Mouse (Mus musculus) lung, postnatal 0 days (tissue): Measurements from ENCODE around the gene Has3. TPM values are rescaled to one million over a fixed set of nuclear protein-coding genes. Genes with fewer than 3 reads are reported as not detected.

Experiments used
- ATAC-seq: fragments of 200-750 bp; cut with Nextera tagmentation; 2 replicates; pipeline ENCODE4 v1.8.0; 2017; ENCODE audit warnings: moderate library complexity
- DNase-seq: peaks from one replicate; pipeline ENCODE4 v3.0.0-alpha.2; 2016; ENCODE audit warnings: low spot score
- H3K27ac ChIP-seq: fragments of 300-500 bp; sonication (generic); 2 replicates; pipeline ENCODE4 v1.5.1; 2014; ENCODE audit warnings: antibody characterized with exemption, mild to moderate bottlenecking, low read length, mixed read lengths
- H3K27me3 ChIP-seq: fragments of 300-500 bp; sonication (generic); replicated peaks from 2 replicates; pipeline ENCODE4 v1.6.1; 2014; ENCODE audit warnings: low read length, mixed read lengths; ENCODE audit not compliant: insufficient read depth
- H3K36me3 ChIP-seq: fragments of 300-500 bp; sonication (generic); 2 replicates; pipeline ENCODE4 v1.6.1; 2014; ENCODE audit warnings: low read length, mixed read lengths; ENCODE audit not compliant: insufficient read depth
- H3K4me1 ChIP-seq: fragments of 300-500 bp; sonication (generic); 2 replicates; pipeline ENCODE4 v1.6.1; 2014; ENCODE audit warnings: antibody characterized with exemption, low read depth, low read length, mixed read lengths; ENCODE audit not compliant: insufficient read depth
- H3K4me2 ChIP-seq: fragments of 300-500 bp; sonication (generic); replicated peaks from 2 replicates; pipeline ENCODE4 v1.6.1; 2014; ENCODE audit warnings: low read depth, mild to moderate bottlenecking, low read length, moderate library complexity, mixed read lengths
- H3K4me3 ChIP-seq: fragments of 300-500 bp; sonication (generic); 2 replicates; pipeline ENCODE4 v1.5.1; 2014; ENCODE audit warnings: low read depth, low read length
- H3K9ac ChIP-seq: fragments of 300-500 bp; sonication (generic); replicated peaks from 2 replicates; pipeline ENCODE4 v1.6.1; 2014; ENCODE audit warnings: low read depth, mild to moderate bottlenecking
- H3K9me3 ChIP-seq: fragments of 300-500 bp; sonication (generic); 2 replicates; pipeline ENCODE4 v1.6.1; 2016; ENCODE audit warnings: low read length, mixed read lengths
- CTCF ChIP-seq: IDR thresholded peaks from 2 replicates; pipeline ENCODE4 v1.5.1; 2016; ENCODE audit warnings: antibody characterized with exemption, mild to moderate bottlenecking
- EP300 ChIP-seq: IDR thresholded peaks from 2 replicates; pipeline ENCODE4 v1.6.1; 2016; ENCODE audit warnings: antibody characterized with exemption, mild to moderate bottlenecking, control low read depth
- WGBS: fragments of 180-500 bp; shearing (Covaris S2); extraction: QIAGEN DNeasy Blood & Tissue Kit; methylation state at CpG from one replicate; pipeline ENCODE4 v1.1.7; 2014; 5-methylcytosine and 5-hydroxymethylcytosine counted together
- polyA plus RNA-seq: library from polyadenylated mRNA; unstranded; fragments of >200 nt; fragmentation: Nextera tagmentation; extraction: Ambion mirVana; gene quantifications from 2 replicates; pipeline ENCODE4 v1.2.1, GENCODE M21; 2015

Has3 gene
- polyA plus RNA-seq, 1 experiment from 2014 or later, result 0.32 TPM

GRCm38 (mm10) chr8:106908291-106908690 is 38.2 kb downstream of the Has3 start:
- no peaks in the 10 kb centered on the region for H3K9me3 ChIP-seq
- TF ChIP-seq EP300, result no peak
- TF ChIP-seq CTCF, result no peak
- peaks cover 51% of the 10 kb centered on the region for H3K36me3 ChIP-seq
- DNase-seq, result no peak
- no peak overlapping the region for H3K9ac ChIP-seq
- H3K4me3 ChIP-seq, result no peak overlapping the region
- no peak overlapping the region for H3K4me2 ChIP-seq
- H3K4me1 ChIP-seq, result no peaks in the 10 kb centered on the region
- no peak overlapping the region for H3K27ac ChIP-seq
- ATAC-seq, result no peak
- WGBS, result 58% methylated on average over 7 of the region's 7 CpGs
- no peaks in the 10 kb centered on the region for H3K27me3 ChIP-seq

DNA sequence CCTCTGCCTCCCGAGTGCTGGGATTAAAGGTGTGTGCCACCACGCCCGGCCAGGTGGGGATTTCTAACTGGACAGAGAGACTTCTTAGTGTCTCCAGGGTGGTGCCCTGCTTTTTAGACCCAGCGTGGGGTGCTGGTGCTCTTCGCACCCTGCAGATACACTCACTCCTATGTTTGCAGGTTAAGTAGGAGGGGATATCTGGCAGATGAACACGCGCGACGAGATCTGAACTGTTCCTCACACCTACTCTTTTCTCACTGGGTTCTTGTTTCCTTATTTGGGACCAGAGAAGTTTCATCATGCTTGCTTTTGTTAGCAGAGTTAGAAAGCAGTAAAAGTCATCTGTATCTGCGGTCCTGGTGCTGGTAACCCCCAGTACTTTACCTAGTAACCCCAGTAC is 43.6 kb downstream of the Has3 start:
- WGBS, result 93% methylated on average over 10 of the region's 10 CpGs
- peaks cover 18% of the 10 kb centered on the region; the same call in 1 of the 2 replicates for H3K36me3 ChIP-seq

DNA sequence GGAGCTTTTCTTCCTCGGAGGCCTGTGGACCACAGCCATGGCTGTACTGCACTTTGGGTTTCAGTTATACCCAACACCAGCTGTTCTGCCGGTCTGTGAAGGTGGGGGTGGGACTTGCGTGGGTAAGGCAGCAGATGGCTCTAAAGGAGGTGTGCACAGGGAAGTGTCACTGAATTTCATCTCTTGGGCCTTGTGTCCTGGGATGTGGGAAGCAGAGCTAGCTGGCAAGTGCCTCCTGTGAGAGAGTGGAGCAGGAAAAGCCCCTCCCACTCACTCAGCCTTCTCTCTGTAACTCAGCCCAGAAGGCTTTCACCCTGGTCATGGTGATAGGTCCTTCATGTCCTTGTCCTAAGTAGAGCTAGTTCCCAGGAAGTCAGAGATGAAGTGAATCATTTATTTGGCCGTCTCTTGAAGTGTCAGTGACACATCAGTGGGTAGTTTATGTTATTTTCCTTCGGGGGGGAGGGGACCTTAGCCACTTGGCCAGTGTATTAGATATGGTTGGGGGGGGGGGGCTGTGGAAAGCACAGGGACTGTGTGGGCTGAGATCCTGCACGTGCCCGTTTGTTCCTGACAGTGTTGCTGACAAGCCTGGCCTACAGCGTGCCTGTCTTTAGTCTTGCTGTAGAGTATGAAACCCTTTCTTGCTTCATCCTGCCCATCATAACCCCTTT is 49.8 kb downstream of the Has3 start:
- no peaks in the 10 kb centered on the region for H3K9me3 ChIP-seq
- H3K4me1 ChIP-seq, result no peaks in the 10 kb centered on the region
- TF ChIP-seq CTCF (no peak), EP300 (peak; percentile 19; the same call in 1 of the 2 replicates)
- no peak overlapping the region for H3K4me3 ChIP-seq
- WGBS, result 70% methylated on average over 8 of the region's 8 CpGs
- no peaks in the 10 kb centered on the region for H3K27me3 ChIP-seq
- H3K4me2 ChIP-seq, result no peak overlapping the region
- peak; percentile 39 for DNase-seq
- H3K27ac ChIP-seq, result no peak overlapping the region
- peaks cover 4% of the 10 kb centered on the region; the same call in 1 of the 2 replicates for H3K36me3 ChIP-seq
- ATAC-seq, result peak; percentile 74
- H3K9ac ChIP-seq, result no peak overlapping the region

More for the DNA sequence above, 43.6 kb downstream of the Has3 start:
- no peak overlapping the region for H3K9ac ChIP-seq
- TF ChIP-seq EP300, result no peak
- no peak for TF ChIP-seq CTCF
- no peaks in the 10 kb centered on the region for H3K27me3 ChIP-seq
- no peak overlapping the region for H3K27ac ChIP-seq
- H3K4me2 ChIP-seq, result no peak overlapping the region
- H3K4me3 ChIP-seq, result no peak overlapping the region
- H3K9me3 ChIP-seq, result no peaks in the 10 kb centered on the region
- ATAC-seq (no peak), DNase-seq (no peak)
- H3K4me1 ChIP-seq, result no peaks in the 10 kb centered on the region

DNA sequence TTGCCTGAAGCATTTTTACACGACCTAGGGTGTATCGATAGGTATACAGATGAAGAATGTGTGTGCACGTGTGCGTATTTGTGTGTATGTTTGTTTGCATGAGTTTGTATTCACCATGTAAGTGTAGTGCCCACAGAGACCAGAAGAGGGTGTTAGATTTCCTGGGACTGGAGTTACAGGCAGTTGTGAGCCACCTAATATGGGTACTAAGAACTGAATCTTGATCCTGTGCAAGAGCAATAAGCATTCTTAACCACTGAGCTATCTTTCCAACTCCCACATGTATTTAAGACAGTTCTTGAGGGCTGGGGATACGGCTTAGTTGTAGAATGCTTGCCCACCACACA is 50.3 kb downstream of the Has3 start:
- no peak overlapping the region for H3K9ac ChIP-seq
- no peaks in the 10 kb centered on the region for H3K27me3 ChIP-seq
- DNase-seq (no peak), ATAC-seq (no peak)
- peaks cover 4% of the 10 kb centered on the region; the same call in 1 of the 2 replicates for H3K36me3 ChIP-seq
- 88% methylated on average over 5 of the region's 5 CpGs for WGBS
- H3K4me3 ChIP-seq, result no peak overlapping the region
- H3K4me2 ChIP-seq, result no peak overlapping the region
- H3K27ac ChIP-seq, result no peak overlapping the region
- H3K4me1 ChIP-seq, result no peaks in the 10 kb centered on the region
- TF ChIP-seq EP300, result no peak
- TF ChIP-seq CTCF, result peak; percentile 41
- H3K9me3 ChIP-seq, result no peaks in the 10 kb centered on the region

DNA sequence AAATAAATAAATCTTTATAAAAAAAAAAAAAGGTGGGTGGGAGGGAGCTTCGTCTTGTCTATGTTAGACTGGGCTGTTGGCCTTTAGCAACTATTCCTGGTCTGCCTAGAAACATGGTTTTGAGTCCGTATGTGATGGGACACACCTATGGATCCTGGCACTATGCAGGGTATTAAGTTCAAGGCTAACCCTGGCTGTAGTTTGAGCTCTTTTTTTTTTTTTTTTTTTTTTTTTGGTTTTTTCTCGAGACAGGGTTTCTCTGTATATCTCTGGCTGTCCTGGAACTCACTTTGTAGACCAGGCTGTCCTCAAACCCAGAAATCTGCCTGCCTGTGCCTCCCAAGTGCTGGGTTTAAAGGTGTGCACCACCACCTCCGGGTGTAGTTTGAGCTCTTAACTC is 54.0 kb downstream of the Has3 start:
- no peak for DNase-seq
- no peak for TF ChIP-seq EP300
- no peak for TF ChIP-seq CTCF
- ATAC-seq, result no peak
- Histone ChIP-seq H3K9ac (no peak overlapping the region), H3K27ac (no peak overlapping the region), H3K36me3 (peaks cover 4% of the 10 kb centered on the region; the same call in 1 of the 2 replicates), H3K4me2 (no peak overlapping the region), H3K4me3 (no peak overlapping the region), H3K27me3 (no peaks in the 10 kb centered on the region), H3K4me1 (no peaks in the 10 kb centered on the region), H3K9me3 (no peaks in the 10 kb centered on the region)
- 90% methylated on average over 4 of the region's 4 CpGs for WGBS

DNA sequence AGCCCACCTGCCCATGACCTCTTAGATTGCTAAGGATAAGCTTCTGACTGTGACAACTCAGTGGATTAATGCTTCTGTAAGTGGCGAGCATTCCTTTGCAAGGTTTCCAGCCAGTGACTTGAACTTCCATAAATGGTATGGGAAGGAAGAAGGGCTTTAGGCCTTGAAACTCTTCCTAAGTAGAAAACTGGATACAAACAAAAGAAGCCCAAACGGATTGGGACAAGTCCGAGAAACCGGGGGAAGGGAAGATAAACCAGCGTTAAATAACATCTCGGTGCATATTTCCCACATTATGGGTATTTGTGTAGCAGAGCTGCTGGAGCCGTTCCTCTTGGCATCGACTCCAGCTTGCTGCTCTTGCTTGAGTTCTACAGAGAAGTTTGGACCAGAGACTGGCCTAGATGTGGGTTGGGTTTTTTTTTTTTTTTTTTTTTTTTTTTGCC is 54.9 kb downstream of the Has3 start:
- Histone ChIP-seq H3K4me2 (no peak overlapping the region), H3K9ac (no peak overlapping the region), H3K27me3 (no peaks in the 10 kb centered on the region), H3K27ac (peak overlapping the region; percentile 47; the same call in 1 of the 2 replicates), H3K4me3 (no peak overlapping the region), H3K36me3 (peaks cover 4% of the 10 kb centered on the region; the same call in 1 of the 2 replicates), H3K4me1 (no peaks in the 10 kb centered on the region), H3K9me3 (no peaks in the 10 kb centered on the region)
- WGBS, result 53% methylated on average over 8 of the region's 8 CpGs
- TF ChIP-seq EP300, result no peak
- TF ChIP-seq CTCF, result no peak
- DNase-seq, result peak; percentile 28
- no peak for ATAC-seq
